Mouse (Mus musculus): Measurements from ENCODE around the gene Fam198a.

- TF ChIP-seq POLR2A (IDR thresholded peaks at IDR 0.05; ENCODE audit: insufficient read depth, low read depth, low read length) (no peak), CTCF (IDR thresholded peaks at IDR 0.05; ENCODE audit: insufficient read depth, low read depth, low read length) (no peak)
Observed at GRCm38 (mm10) chr9:121909635-121910034, 41.2 kb upstream of the Fam198a start.

Measured in olfactory bulb, adult 2 months (tissue).